Mouse (Mus musculus): ENCODE data around the gene Hyal3.

- no peak for TF ChIP-seq CTCF (IDR thresholded peaks at IDR 0.05)
- TF ChIP-seq EP300 (IDR thresholded peaks at IDR 0.05): no peak
Measured at GRCm38 (mm10) chr9:107553541-107554318, 26.9 kb upstream of the Hyal3 start.

Measured in lung, postnatal 0 days (tissue).